Mouse (Mus musculus) liver, adult 2 months (tissue): ENCODE data around the gene Ccnd1. TPM values are rescaled to one million over a fixed set of nuclear protein-coding genes. Genes with fewer than 3 reads are reported as not detected.
A peak's percentile ranks its signal among the peaks of the same experiment; 100 is the strongest.

Experiments
- DNase-seq: peaks from one replicate; pipeline ENCODE4 v3.0.0-alpha.2; 2011; ENCODE audit warnings: low read depth, low spot score; ENCODE audit errors: extremely low read depth
- H3K27ac ChIP-seq: fragments of 200-500 bp; replicated peaks from 2 replicates; pipeline ENCODE4 v1.5.1; 2012; ENCODE audit warnings: low read depth, mild to moderate bottlenecking, control low read depth, inconsistent platforms, low read length; ENCODE audit not compliant: insufficient read depth
- H3K27me3 ChIP-seq: fragments of 200-500 bp; 2 replicates; pipeline ENCODE4 v1.6.1; 2012; ENCODE audit warnings: mild to moderate bottlenecking, moderate library complexity, low read length, inconsistent platforms; ENCODE audit not compliant: control insufficient read depth, insufficient read depth
- H3K36me3 ChIP-seq: fragments of 200-500 bp; 2 replicates; pipeline ENCODE4 v1.6.1; 2012; ENCODE audit warnings: low read length, inconsistent platforms; ENCODE audit not compliant: control insufficient read depth, insufficient read depth
- H3K4me1 ChIP-seq: fragments of 200-500 bp; 2 replicates; pipeline ENCODE4 v1.6.1; 2011; ENCODE audit warnings: low read length; ENCODE audit not compliant: control insufficient read depth, insufficient read depth
- H3K4me3 ChIP-seq: fragments of 200-500 bp; 2 replicates; pipeline ENCODE4 v1.5.1; 2011; ENCODE audit warnings: low read depth, mild to moderate bottlenecking, control low read depth, low read length, moderate library complexity; ENCODE audit not compliant: insufficient read depth
- H3K79me2 ChIP-seq: fragments of 200-500 bp; 2 replicates; pipeline ENCODE4 v1.6.1; 2012; ENCODE audit warnings: inconsistent platforms, mild to moderate bottlenecking, low read length, moderate library complexity; ENCODE audit not compliant: control insufficient read depth, insufficient read depth
- H3K9ac ChIP-seq: fragments of 200-500 bp; 2 replicates; pipeline ENCODE4 v1.6.1; 2012; ENCODE audit warnings: low read depth, mild to moderate bottlenecking, control low read depth, inconsistent platforms, low read length
- CTCF ChIP-seq: fragments of 200-500 bp; IDR thresholded peaks from 2 replicates; pipeline ENCODE4 v1.5.1; 2011; ENCODE audit warnings: low read depth, low read length, control low read depth
- POLR2A ChIP-seq: fragments of 200-500 bp; IDR thresholded peaks from 2 replicates; pipeline ENCODE4 v1.6.1; 2011; ENCODE audit warnings: low read length, control low read depth; ENCODE audit not compliant: insufficient read depth; ENCODE audit errors: extremely low read depth
- WGBS: fragments of 180-500 bp; shearing (Covaris S2); methylation state at CpG from one replicate; pipeline ENCODE4 v1.1.7; 2018; 5-methylcytosine and 5-hydroxymethylcytosine counted together
- polyA plus RNA-seq: library from polyadenylated mRNA; depleted of rRNA; stranded (reverse); fragments of >200 nt; gene quantifications from 2 replicates; pipeline ENCODE4 v1.2.3, GENCODE M21; 2012
- total RNA-seq: library from RNA; depleted of rRNA; stranded (reverse); fragments of >200 nt; gene quantifications from 2 replicates; pipeline ENCODE4 v1.2.3, GENCODE M21; 2014

Ccnd1 gene
- total and polyA plus RNA-seq, 2 experiments = 42.5 to 55.0 TPM

- 76% methylated on average over 6 of the region's 6 CpGs for WGBS
- no peak for TF ChIP-seq CTCF
- no peak for TF ChIP-seq POLR2A
- no peak for DNase-seq
- no peaks in the 10 kb centered on the region for H3K79me2 ChIP-seq
- no peaks in the 10 kb centered on the region for H3K36me3 ChIP-seq
- no peak overlapping the region for H3K4me3 ChIP-seq
- H3K27ac ChIP-seq = no peak overlapping the region
- H3K4me1 ChIP-seq = no peaks in the 10 kb centered on the region
- no peak overlapping the region for H3K9ac ChIP-seq
- peaks cover 11% of the 10 kb centered on the region for H3K27me3 ChIP-seq
Observed at GRCm38 (mm10) chr7:144898506-144898905, 41.2 kb downstream of the Ccnd1 start.

DNA sequence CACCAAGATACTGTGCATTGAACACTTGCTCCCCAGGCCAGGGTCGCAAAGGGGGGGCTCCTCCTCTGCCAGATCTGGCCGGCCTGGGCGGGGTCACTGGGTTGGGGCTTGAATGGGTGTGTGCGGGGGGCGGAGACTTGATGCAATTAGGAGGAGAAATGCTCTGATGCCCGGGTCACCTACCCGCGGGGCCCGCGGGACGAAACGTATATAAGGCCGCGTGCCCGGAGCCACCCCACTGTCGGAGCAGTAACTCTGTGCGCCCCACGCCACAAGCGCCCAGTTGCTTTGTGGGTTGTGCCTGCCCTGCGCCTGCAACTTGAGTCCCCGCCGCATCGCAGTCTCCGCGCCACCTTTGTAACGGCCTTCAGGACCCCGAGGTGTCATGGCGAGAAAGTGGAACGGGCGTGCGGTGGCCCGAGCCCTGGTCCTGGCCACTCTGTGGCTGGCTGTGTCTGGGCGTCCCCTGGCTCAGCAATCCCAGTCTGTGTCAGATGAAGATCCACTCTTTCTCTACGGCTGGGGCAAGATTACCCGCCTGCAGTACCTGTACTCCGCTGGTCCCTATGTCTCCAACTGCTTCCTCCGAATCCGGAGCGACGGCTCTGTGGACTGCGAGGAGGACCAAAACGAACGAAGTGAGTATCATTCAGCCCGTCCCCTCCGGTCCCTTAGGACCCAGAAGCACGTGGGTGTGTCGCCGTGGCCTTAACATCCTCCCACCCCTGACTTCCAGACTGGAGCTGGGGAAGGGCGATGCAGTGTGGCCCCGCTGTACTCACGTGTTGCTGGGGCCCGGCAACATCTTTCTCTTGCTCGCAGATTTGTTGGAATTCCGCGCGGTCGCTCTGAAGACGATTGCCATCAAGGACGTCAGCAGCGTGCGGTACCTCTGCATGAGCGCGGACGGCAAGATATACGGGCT is 43.2 kb downstream of the Ccnd1 start, which contains the start of gene Fgf15:
TSS of gene Fgf15 (plus strand) at position 238 of the 925 bp plus-strand sequence.
- TF ChIP-seq POLR2A (no peak), CTCF (no peak)
- Histone ChIP-seq H3K4me3 (peak within 1 kb of the TSS; percentile 39; the same call in 1 of the 2 replicates), H3K27ac (no peak within 1 kb of the TSS), H3K36me3 (no peaks in the 10 kb centered on the region), H3K27me3 (peaks cover 13% of the 10 kb centered on the region), H3K4me1 (no peaks in the 10 kb centered on the region), H3K79me2 (no peaks in the 10 kb centered on the region), H3K9ac (no peak within 1 kb of the TSS)
- 4% methylated on average over 65 of the region's 65 CpGs for WGBS
- no peak for DNase-seq

DNA sequence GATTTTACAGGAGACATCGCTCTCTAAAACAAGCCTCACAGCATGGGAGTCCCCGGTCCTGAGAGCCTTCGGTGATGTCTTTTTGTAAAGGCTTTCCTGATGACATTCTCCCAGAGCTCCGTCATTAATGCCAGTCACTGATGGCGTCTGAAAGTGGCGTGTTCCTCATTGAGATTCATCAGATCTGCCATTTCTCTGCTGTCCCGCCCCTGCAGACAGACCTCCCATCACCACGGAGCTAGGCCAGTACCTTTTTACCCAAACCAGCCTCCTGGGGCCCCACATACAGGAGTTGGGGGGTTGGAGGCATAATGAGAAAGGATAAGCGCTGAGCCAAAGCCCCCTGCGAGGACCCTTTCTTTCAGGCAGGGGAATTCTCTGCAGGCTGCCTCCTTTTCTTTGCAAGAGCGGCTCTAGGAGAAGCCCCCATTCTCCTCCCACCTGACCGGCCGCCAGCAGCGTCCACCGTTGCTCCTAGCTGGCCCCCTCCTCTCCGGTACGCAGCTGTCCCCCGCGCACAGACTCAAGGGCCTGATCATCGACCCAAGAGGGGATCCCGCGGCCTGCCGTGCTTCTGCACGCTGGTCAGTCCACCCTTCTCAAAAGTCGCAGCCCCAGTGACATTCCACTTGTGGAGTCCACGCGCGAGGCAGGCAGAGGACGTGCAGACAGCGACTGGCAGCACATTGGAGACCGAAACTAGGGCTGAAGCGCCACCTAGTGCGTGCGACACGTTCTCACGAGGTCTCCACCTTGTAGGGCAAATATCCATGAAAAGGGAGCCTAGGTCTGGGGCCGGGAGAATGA is 44.2 kb downstream of the Ccnd1 start:
- no peaks in the 10 kb centered on the region for H3K79me2 ChIP-seq
- no peak overlapping the region for H3K9ac ChIP-seq
- no peaks in the 10 kb centered on the region for H3K36me3 ChIP-seq
- 2% methylated on average over 37 of the region's 37 CpGs for WGBS
- H3K27ac ChIP-seq = no peak overlapping the region
- peak; percentile 40 for DNase-seq
- H3K27me3 ChIP-seq = peaks cover 13% of the 10 kb centered on the region
- no peaks in the 10 kb centered on the region for H3K4me1 ChIP-seq
- no peak for TF ChIP-seq POLR2A
- TF ChIP-seq CTCF = peak; percentile 94
- peak overlapping the region; percentile 39; the same call in 1 of the 2 replicates for H3K4me3 ChIP-seq

DNA sequence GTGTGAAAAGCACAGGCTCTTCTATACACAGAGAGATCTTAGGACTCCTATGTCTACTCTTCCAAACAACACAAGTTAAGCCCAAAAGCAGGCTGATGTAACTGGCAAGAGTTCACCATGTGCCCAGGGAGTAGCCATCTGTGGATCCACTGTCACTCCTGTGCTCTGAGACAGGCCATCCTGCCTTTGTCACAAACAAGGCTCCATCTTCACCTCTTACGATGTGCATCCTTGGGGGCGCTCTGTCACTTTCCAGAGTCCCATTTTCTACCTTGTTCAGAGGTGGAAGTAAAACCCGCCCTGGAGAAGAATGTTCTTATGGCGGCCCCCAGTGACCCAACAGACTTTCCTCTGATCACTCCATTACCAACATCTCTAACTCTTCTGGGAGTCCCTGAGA is 45.0 kb downstream of the Ccnd1 start:
- no peaks in the 10 kb centered on the region for H3K4me1 ChIP-seq
- no peak overlapping the region for H3K4me3 ChIP-seq
- WGBS = 15% methylated on average over 4 of the region's 4 CpGs
- no peak for DNase-seq
- H3K27me3 ChIP-seq = peaks cover 14% of the 10 kb centered on the region
- H3K27ac ChIP-seq = no peak overlapping the region
- H3K79me2 ChIP-seq = no peaks in the 10 kb centered on the region
- no peak for TF ChIP-seq CTCF
- H3K36me3 ChIP-seq = no peaks in the 10 kb centered on the region
- H3K9ac ChIP-seq = no peak overlapping the region

DNA sequence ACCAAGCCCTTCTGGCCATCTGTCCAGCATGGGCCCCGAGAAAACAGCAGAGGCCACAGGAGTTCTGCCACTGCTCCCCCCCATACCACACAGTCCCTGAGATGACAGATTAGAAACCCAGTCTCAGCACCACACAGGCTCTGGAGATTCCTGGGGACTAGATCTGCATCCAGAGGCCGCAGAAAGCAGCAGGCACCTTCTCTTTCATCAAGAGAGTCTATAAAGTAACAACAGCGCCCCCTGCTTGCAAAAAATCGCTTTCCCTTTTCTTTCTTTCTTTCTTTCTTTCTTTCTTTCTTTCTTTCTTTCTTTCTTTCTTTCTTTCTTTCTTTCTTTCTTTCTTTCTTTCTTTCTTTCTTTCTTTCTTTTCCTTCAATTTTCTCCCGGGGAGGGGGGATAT is 45.5 kb downstream of the Ccnd1 start:
- H3K79me2 ChIP-seq = no peaks in the 10 kb centered on the region
- no peak overlapping the region for H3K9ac ChIP-seq
- 11% methylated on average over 5 of the region's 5 CpGs for WGBS
- no peaks in the 10 kb centered on the region for H3K36me3 ChIP-seq
- no peak for TF ChIP-seq CTCF
- no peak for TF ChIP-seq POLR2A
- peaks cover 16% of the 10 kb centered on the region for H3K27me3 ChIP-seq
- H3K27ac ChIP-seq = no peak overlapping the region
- no peak for DNase-seq
- H3K4me1 ChIP-seq = no peaks in the 10 kb centered on the region
- no peak overlapping the region for H3K4me3 ChIP-seq
